Mouse (Mus musculus): ENCODE results near the gene Sesn1.

DNA sequence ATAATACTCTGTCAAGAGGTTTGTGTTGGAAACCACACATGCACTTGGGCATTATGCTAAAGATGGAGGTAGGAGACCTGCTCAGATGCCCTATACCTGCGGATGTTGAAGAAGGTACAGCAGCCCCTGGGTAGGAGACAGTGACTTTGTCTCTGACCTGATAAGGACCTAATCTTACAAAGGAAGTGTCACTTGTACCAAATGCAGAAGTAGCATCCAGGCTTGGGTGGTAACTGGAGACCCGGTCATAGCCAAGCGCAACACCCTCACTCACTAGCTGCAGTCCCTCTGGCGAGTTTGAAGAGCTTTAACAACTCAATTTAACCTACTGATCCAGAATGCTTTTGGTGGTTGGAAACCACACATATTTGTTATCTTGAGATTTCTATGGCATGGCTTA, 18.0 kb downstream of the Sesn1 start:
- TF ChIP-seq CTCF (IDR thresholded peaks at IDR 0.05): no peak
- no peak for TF ChIP-seq EP300 (IDR thresholded peaks at IDR 0.05)
